Mouse (Mus musculus): ENCODE measurements at regions not wholly inside any gene's neighbourhood (a gene's known extent, or its start where the extent isn't known, plus 50 kb on each side); places are given as distances from the start of the nearest gene placed in this dataset.
A peak's percentile ranks its signal among the peaks of the same experiment; 100 is the strongest.

GRCm38 (mm10) chr9:41914611-41915010 lies 209.5 kb downstream of the Sorl1 start:
- peak; percentile 55 for DNase-seq (ENCODE audit: low read depth, low spot score)

GRCm38 (mm10) chr9:41913911-41914310 lies 210.2 kb downstream of the Sorl1 start:
- DNase-seq (ENCODE audit: low read depth, low spot score): no peak

GRCm38 (mm10) chr9:41912482-41912881 lies 211.6 kb downstream of the Sorl1 start:
- no peak for DNase-seq (ENCODE audit: low read depth, low spot score)

GRCm38 (mm10) chr9:41900606-41900974 lies 223.5 kb downstream of the Sorl1 start:
- DNase-seq (ENCODE audit: low read depth, low spot score): no peak

- no peak for DNase-seq (ENCODE audit: low read depth, low spot score)
Observed at GRCm38 (mm10) chr9:41899766-41900605, 224.1 kb downstream of the Sorl1 start.

GRCm38 (mm10) chr9:41895106-41895505 lies 229.0 kb downstream of the Sorl1 start:
- no peak for DNase-seq (ENCODE audit: low read depth, low spot score)

- DNase-seq (ENCODE audit: low read depth, low spot score): no peak
Observed at GRCm38 (mm10) chr9:41892841-41893240, 231.3 kb downstream of the Sorl1 start.

GRCm38 (mm10) chr9:41891206-41891605 lies 232.9 kb downstream of the Sorl1 start:
- DNase-seq (ENCODE audit: low read depth, low spot score): no peak

- peak; percentile 55 for DNase-seq (ENCODE audit: low read depth, low spot score)
Observed at GRCm38 (mm10) chr9:41890273-41891141, 233.6 kb downstream of the Sorl1 start.

- DNase-seq (ENCODE audit: low read depth, low spot score): no peak
Observed at GRCm38 (mm10) chr9:41889568-41890272, 234.4 kb downstream of the Sorl1 start.

- DNase-seq (ENCODE audit: low read depth, low spot score): no peak
Observed at GRCm38 (mm10) chr9:41888616-41889150, 235.4 kb downstream of the Sorl1 start.

GRCm38 (mm10) chr9:41886456-41886855 lies 237.6 kb downstream of the Sorl1 start:
- DNase-seq (ENCODE audit: low read depth, low spot score): peak; percentile 42

- no peak for DNase-seq (ENCODE audit: low read depth, low spot score)
Observed at GRCm38 (mm10) chr9:41880457-41880856, 243.6 kb downstream of the Sorl1 start.

GRCm38 (mm10) chr9:41879080-41879479 lies 245.0 kb downstream of the Sorl1 start:
- no peak for DNase-seq (ENCODE audit: low read depth, low spot score)

GRCm38 (mm10) chr9:41861136-41861535 lies 263.0 kb downstream of the Sorl1 start:
- DNase-seq (ENCODE audit: low read depth, low spot score): no peak

- DNase-seq (ENCODE audit: low read depth, low spot score): peak; percentile 66
Observed at GRCm38 (mm10) chr9:41860681-41861080, 263.4 kb downstream of the Sorl1 start.

GRCm38 (mm10) chr9:41859780-41860179 lies 264.3 kb downstream of the Sorl1 start:
- DNase-seq (ENCODE audit: low read depth, low spot score): no peak

- no peak for DNase-seq (ENCODE audit: low read depth, low spot score)
Observed at GRCm38 (mm10) chr9:41852099-41852498, 272.0 kb downstream of the Sorl1 start.

- no peak for DNase-seq (ENCODE audit: low read depth, low spot score)
Observed at GRCm38 (mm10) chr9:41849628-41850326, 274.3 kb downstream of the Sorl1 start.

- DNase-seq (ENCODE audit: low read depth, low spot score): no peak
Observed at GRCm38 (mm10) chr9:41844616-41845015, 279.5 kb downstream of the Sorl1 start.
